Mouse (Mus musculus): Measurements from ENCODE around the gene Gtf3c2. TPM values are rescaled to one million over a fixed set of nuclear protein-coding genes. Genes with fewer than 3 reads are reported as not detected.

The Gtf3c2 gene
- total RNA-seq, 4 experiments from 2014 or later, result 65.5 to 98.8 (median 71.9) TPM

- no peak for DNase-seq
Measured at GRCm38 (mm10) chr5:31138968-31139425, 40.9 kb downstream of the Gtf3c2 start.

- DNase-seq, result no peak
Measured at GRCm38 (mm10) chr5:31138241-31138967, 41.5 kb downstream of the Gtf3c2 start, which contains the start of gene Ucn. TSS of gene Ucn (minus strand) at chr5:31138829.

GRCm38 (mm10) chr5:31137658-31138057 is 42.3 kb downstream of the Gtf3c2 start:
- DNase-seq, result no peak

- DNase-seq, result no peak
Measured at GRCm38 (mm10) chr5:31136730-31137424, 43.1 kb downstream of the Gtf3c2 start.

GRCm38 (mm10) chr5:31126050-31126449 is 53.9 kb downstream of the Gtf3c2 start:
- DNase-seq, result no peak

- DNase-seq, result no peak
Measured at GRCm38 (mm10) chr5:31123481-31123880, 56.5 kb downstream of the Gtf3c2 start.

GRCm38 (mm10) chr5:31121111-31121510 is 58.8 kb downstream of the Gtf3c2 start:
- DNase-seq, result no peak

- no peak for DNase-seq
Measured at GRCm38 (mm10) chr5:31116912-31117311, 63.0 kb downstream of the Gtf3c2 start.

GRCm38 (mm10) chr5:31116354-31116753 is 63.6 kb downstream of the Gtf3c2 start, which contains the start of gene Trim54:
TSS of gene Trim54 (plus strand) at chr5:31116712.
- no peak for DNase-seq

- DNase-seq, result no peak
Measured at GRCm38 (mm10) chr5:31110781-31111180, 69.2 kb downstream of the Gtf3c2 start.

- no peak for DNase-seq
Measured at GRCm38 (mm10) chr5:31108000-31108490, 71.9 kb downstream of the Gtf3c2 start, which contains the start of gene Slc30a3. TSS of gene Slc30a3 (minus strand) at chr5:31108237.

Other genes starting within 250 kb of the Gtf3c2 start
- 1 to 10 TPM; 1.0 to 3.0 (median 1.8) TPM for gene Cgref1, start 234.6 kb downstream of the Gtf3c2 start, total RNA-seq (2022)
- gene Preb, start 219.8 kb downstream of the Gtf3c2 start, total RNA-seq (2022), result 100 to 1,000 TPM; 129 to 211 (median 186) TPM
- 1 to 10 TPM; 1.0 to 2.5 (median 1.4) TPM for gene Tcf23, start 211.5 kb downstream of the Gtf3c2 start, total RNA-seq (2022)
- 100 to 1,000 TPM; 122 to 138 (median 130) TPM for gene Atraid, start 131.8 kb downstream of the Gtf3c2 start, total RNA-seq (2022)
- 10 to 100 TPM; 33.5 to 46.4 (median 38.1) TPM for gene Slc5a6, start 131.2 kb downstream of the Gtf3c2 start, total RNA-seq (2022)
- gene Cad, start 125.4 kb downstream of the Gtf3c2 start, total RNA-seq (2022), result 10 to 100 TPM; 23.1 to 52.0 (median 33.6) TPM
- gene Dnajc5g, start 73.9 kb downstream of the Gtf3c2 start, total RNA-seq (2022), result not detected
- gene Slc30a3, start 71.9 kb downstream of the Gtf3c2 start, total RNA-seq (2022), result under 1 TPM in 1 of 4 experiments, not detected in 3; 0.28 TPM
- not detected for gene Trim54, start 63.4 kb downstream of the Gtf3c2 start, total RNA-seq (2022)
- not detected for gene Ucn, start 41.3 kb downstream of the Gtf3c2 start, total RNA-seq (2022)
- gene Mpv17, start 25.9 kb downstream of the Gtf3c2 start, total RNA-seq (2022), result 10 to 100 TPM; 63.7 to 83.4 (median 76.4) TPM
- gene Gm29609, start 233 bp downstream of the Gtf3c2 start, total RNA-seq (2022), result 1 to 10 TPM in 3 of 4 experiments, under 1 TPM in 1; 0.41 to 3.9 (median 2.9) TPM
- gene Snx17, start 13.1 kb upstream of the Gtf3c2 start, total RNA-seq (2022), result 100 to 1,000 TPM; 109 to 135 (median 126) TPM
- 10 to 100 TPM; 34.5 to 44.5 (median 38.9) TPM for gene Eif2b4, start 13.3 kb upstream of the Gtf3c2 start, total RNA-seq (2022)
- 10 to 100 TPM; 23.8 to 41.1 (median 37.2) TPM for gene Zfp513, start 22.2 kb upstream of the Gtf3c2 start, total RNA-seq (2022)
- 100 to 1,000 TPM in 3 of 4 experiments, 10 to 100 TPM in 1; 93.5 to 125 (median 105) TPM for gene Ppm1g, start 40.5 kb upstream of the Gtf3c2 start, total RNA-seq (2022)
- gene Nrbp1, start 60.7 kb upstream of the Gtf3c2 start, total RNA-seq (2022), result 100 to 1,000 TPM in 2 of 4 experiments, 10 to 100 TPM in 2; 85.7 to 104 (median 96.6) TPM
- under 1 TPM in 3 of 4 experiments, not detected in 1; 0.56 to 0.81 (median 0.59) TPM for gene Gm9970, start 61.1 kb upstream of the Gtf3c2 start, total RNA-seq (2022)
- gene Krtcap3, start 71.5 kb upstream of the Gtf3c2 start, total RNA-seq (2022), result 1 to 10 TPM; 3.8 to 9.2 (median 4.6) TPM
- gene Ift172, start 111.0 kb upstream of the Gtf3c2 start, total RNA-seq (2022), result 10 to 100 TPM; 38.1 to 62.4 (median 49.5) TPM
- gene Fndc4, start 115.9 kb upstream of the Gtf3c2 start, total RNA-seq (2022), result 10 to 100 TPM in 2 of 4 experiments, 1 to 10 TPM in 2; 6.6 to 15.1 (median 10.6) TPM
- under 1 TPM in 3 of 4 experiments, not detected in 1; 0.26 to 0.70 (median 0.49) TPM for gene Gckr, start 117.3 kb upstream of the Gtf3c2 start, total RNA-seq (2022)